Mouse (Mus musculus) retina, embryonic 14.5 days (tissue): ENCODE measurements at regions not wholly inside any gene's neighbourhood (a gene's known extent, or its start where the extent isn't known, plus 50 kb on each side); places are given as distances from the start of the nearest gene placed in this dataset.

Experiments
- DNase-seq: peaks from one replicate; pipeline ENCODE4 v3.0.0-alpha.2; 2015; ENCODE audit warnings: low spot score

GRCm38 (mm10) chr9:61091036-61091435 is 281.1 kb upstream of the Tle3 start:
- no peak for DNase-seq

GRCm38 (mm10) chr9:61092834-61093479 is 279.2 kb upstream of the Tle3 start:
- no peak for DNase-seq

DNA sequence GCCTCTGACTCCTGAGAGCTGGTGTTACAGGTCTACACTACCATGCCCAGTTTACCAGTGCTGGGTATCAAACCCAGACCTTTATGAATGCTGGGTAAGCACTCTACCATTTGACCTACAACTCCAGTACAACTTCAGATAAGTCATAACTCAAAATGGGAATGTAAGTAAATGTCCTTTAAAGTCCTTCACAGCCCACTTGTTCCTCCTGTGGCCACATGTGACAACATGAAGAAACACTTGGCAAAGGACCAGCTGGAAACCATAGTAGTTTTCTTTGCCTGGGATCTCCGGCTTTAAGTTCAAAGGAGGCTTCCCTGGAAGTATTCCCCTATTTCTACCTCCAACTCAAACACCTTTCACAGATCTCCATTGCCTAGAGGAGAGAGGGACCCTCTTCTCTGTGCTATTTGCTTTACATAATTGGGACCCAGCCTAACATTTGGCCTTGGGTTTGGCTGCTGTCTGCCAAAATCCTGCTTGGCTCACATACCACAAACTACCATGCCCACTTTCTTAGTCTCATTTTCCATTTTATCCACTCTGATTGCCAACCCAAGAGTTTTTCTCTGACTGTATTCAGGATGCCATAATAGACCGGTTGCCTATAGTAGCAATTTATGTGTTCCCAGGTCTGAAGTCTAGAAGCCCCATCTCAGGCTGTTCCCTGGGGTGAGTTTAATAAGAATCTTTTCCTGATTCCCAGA is 276.9 kb upstream of the Tle3 start:
- no peak for DNase-seq

GRCm38 (mm10) chr9:61101741-61102450 is 270.3 kb upstream of the Tle3 start:
- DNase-seq: no peak

DNA sequence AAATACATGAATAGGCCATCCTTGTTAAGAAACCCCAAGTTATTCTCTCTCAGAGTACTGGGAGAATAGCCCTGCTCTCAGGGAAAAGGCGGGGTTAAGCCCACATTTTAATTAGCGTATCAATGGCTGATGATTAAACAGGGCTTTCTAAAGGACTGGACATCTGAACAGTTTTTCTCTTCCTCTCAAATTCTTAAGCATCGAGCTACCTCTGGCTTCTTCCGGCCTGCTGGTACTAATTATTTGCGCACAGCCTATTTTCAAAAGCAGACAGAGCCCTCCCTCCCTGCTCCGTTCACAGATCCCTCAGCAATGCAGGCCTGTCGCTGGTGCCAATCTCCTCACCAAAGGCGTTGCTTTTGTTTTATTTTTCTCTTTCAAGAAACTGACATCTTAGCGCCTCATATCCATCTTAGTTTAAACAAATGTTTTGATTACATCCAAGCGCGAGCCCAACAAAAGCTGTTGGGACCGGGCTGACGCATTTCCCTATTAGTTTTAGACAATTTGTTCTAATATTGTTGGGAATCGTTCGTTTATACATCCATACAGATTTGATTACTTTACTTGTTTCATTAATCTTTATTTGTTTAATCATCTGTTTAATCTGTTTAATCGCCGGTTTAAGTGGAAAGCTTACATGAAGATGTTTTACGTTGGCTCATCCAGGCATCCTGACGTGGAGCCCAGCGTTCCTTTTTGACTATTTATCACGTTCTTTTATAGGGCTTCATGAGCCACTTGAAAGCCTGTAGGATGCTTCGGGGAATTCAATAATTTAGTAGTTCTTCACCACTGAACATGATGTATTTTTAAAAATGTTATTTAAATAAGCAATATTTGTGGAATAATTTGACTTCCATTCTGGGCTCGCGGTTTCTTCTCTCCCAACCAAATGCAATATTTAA is 269.5 kb upstream of the Tle3 start:
- DNase-seq: peak; percentile 65

GRCm38 (mm10) chr9:61105550-61106280 is 266.5 kb upstream of the Tle3 start:
- DNase-seq: no peak

GRCm38 (mm10) chr9:61109519-61110285 is 262.5 kb upstream of the Tle3 start:
- DNase-seq: no peak

- peak; percentile 39 for DNase-seq
Measured at GRCm38 (mm10) chr9:61111206-61111605, 261.0 kb upstream of the Tle3 start.

GRCm38 (mm10) chr9:61111733-61112415 is 260.3 kb upstream of the Tle3 start:
- DNase-seq: peak; percentile 86

- no peak for DNase-seq
Measured at GRCm38 (mm10) chr9:61119252-61119651, 252.9 kb upstream of the Tle3 start.

GRCm38 (mm10) chr9:61120531-61120930 is 251.6 kb upstream of the Tle3 start:
- no peak for DNase-seq

- no peak for DNase-seq
Measured at GRCm38 (mm10) chr9:61120931-61121391, 251.2 kb upstream of the Tle3 start.

DNA sequence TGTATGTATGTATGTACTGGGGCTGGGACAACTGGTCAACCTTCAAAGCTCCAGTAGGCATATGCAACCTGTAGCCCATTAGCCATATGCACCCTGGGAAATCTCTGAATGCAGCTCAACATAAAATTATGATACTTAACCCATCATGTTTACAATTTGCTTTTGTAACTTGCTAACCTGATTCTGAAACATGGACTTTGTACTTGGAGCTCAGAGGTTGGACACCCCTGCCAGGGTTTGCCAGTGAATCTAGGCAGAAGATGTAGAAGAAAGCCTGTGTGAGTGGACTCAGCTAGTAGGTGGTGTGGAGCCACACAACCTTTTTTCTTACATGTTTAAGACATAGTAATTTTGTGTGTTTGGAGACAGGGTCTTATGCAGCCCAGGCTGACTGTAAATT is 248.7 kb upstream of the Tle3 start:
- no peak for DNase-seq

- DNase-seq: no peak
Measured at GRCm38 (mm10) chr9:61125769-61126168, 246.4 kb upstream of the Tle3 start.

DNA sequence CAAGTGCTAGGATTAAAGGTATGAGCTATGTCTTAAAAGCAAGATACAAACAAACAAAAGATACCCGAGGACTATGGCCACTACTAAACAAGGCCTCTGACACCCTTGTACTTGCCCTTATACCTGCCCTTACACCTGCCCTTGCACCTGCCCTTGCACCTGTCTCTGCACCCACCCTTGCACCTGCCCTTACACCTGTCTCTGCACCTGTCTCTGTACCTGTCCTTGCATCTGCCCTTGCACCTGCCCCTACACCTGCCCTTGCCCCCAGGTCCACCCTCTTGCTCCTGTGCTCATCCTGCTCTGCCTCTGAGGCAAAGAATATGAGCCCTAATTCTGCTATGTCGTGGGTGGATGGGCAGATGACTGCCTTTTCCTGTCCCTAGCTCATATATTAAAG is 244.1 kb upstream of the Tle3 start:
- DNase-seq: no peak

DNA sequence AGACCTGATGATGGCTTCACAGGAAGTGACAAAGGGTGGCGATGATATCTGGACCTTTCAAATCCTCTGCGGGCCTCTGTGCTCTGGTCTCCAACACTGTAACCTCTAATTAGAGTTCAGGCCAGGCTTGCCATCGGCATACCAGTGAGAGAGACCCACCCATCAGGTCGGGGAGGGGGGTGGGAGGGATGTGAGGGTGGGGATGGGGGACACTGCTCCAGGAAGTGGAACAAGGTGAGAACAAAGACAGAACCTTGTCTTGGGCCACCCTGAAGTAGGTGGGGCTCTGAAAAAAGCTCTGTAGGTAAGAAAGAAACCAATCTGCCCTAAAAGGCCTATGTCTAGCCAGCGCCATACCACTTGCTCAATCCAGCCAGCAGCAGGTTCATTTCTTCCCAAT is 243.0 kb upstream of the Tle3 start:
- DNase-seq: no peak

- no peak for DNase-seq
Measured at GRCm38 (mm10) chr9:61130877-61131276, 241.3 kb upstream of the Tle3 start.

- no peak for DNase-seq
Measured at GRCm38 (mm10) chr9:61135263-61135882, 236.8 kb upstream of the Tle3 start.

DNA sequence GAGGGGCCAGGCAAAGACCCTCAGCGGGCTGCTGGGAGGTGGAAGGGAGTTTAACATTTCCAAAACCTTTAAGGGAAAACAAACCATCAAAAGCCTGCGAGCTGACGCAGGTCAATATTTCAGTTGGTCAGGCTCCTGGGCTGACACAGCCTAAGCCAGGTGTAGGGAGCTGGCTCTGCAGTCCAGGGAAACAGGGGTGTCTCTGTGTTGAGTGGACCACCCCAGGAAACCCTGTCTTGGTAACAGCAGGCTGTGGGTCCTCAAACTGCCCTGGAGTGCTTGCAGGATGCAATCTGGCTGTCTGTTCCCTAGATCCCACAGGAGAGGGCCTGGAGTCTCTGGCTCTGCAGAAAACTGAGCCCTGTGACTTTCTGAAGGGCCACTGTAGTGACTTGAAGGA is 236.2 kb upstream of the Tle3 start:
- no peak for DNase-seq
